Mouse (Mus musculus) liver, embryonic 13.5 days (tissue): ENCODE data around the gene Parm1. TPM values are rescaled to one million over a fixed set of nuclear protein-coding genes. Genes with fewer than 3 reads are reported as not detected.

Experiments used
- ATAC-seq: fragments of 200-750 bp; cut with Nextera tagmentation; 2 replicates; pipeline ENCODE4 v1.8.0; 2017; ENCODE audit warnings: low read depth, mild to moderate bottlenecking, moderate number of reproducible peaks, moderate library complexity
- DNase-seq: peaks from one replicate; pipeline ENCODE4 v3.0.0; 2022
- H3K27ac ChIP-seq: fragments of 300-500 bp; sonication (generic); 2 replicates; pipeline ENCODE4 v1.5.1; 2015; ENCODE audit warnings: moderate library complexity, mild to moderate bottlenecking, inconsistent platforms
- H3K27me3 ChIP-seq: fragments of 300-500 bp; sonication (generic); 2 replicates; pipeline ENCODE4 v1.6.1; 2015; ENCODE audit warnings: mild to moderate bottlenecking, inconsistent platforms
- H3K36me3 ChIP-seq: fragments of 300-500 bp; sonication (generic); 2 replicates; pipeline ENCODE4 v1.6.1; 2015; ENCODE audit warnings: mild to moderate bottlenecking, inconsistent platforms
- H3K4me1 ChIP-seq: fragments of 300-500 bp; sonication (generic); replicated peaks from 2 replicates; pipeline ENCODE4 v1.6.1; 2015; ENCODE audit warnings: inconsistent platforms
- H3K4me2 ChIP-seq: fragments of 300-500 bp; sonication (generic); 2 replicates; pipeline ENCODE4 v1.6.1; 2015; ENCODE audit warnings: inconsistent platforms, mild to moderate bottlenecking, moderate library complexity
- H3K4me3 ChIP-seq: fragments of 300-500 bp; sonication (generic); replicated peaks from 2 replicates; pipeline ENCODE4 v1.5.1; 2015; ENCODE audit warnings: mild to moderate bottlenecking, inconsistent platforms
- H3K9ac ChIP-seq: fragments of 300-500 bp; sonication (generic); 2 replicates; pipeline ENCODE4 v1.6.1; 2015; ENCODE audit warnings: mild to moderate bottlenecking, inconsistent platforms
- H3K9me3 ChIP-seq: fragments of 300-500 bp; sonication (generic); replicated peaks from 2 replicates; pipeline ENCODE4 v1.6.1; 2016; ENCODE audit warnings: inconsistent platforms
- WGBS: fragments of 180-500 bp; shearing (Covaris S2); methylation state at CpG from one replicate; pipeline ENCODE4 v1.1.7; 2015; ENCODE audit not compliant: insufficient replicate concordance; 5-methylcytosine and 5-hydroxymethylcytosine counted together
- polyA plus RNA-seq: library from polyadenylated mRNA; unstranded; fragments of >200 nt; fragmentation: Nextera tagmentation; extraction: Ambion mirVana; gene quantifications from 2 replicates; pipeline ENCODE4 v1.2.1, GENCODE M21; 2015

Gene Parm1
- polyA plus RNA-seq, 1 experiment from 2014 or later, result 1.6 TPM

GRCm38 (mm10) chr5:91662715-91663114 is 145.3 kb downstream of the Parm1 start:
- no peak overlapping the region for H3K4me2 ChIP-seq
- no peaks in the 10 kb centered on the region for H3K4me1 ChIP-seq
- no peak overlapping the region for H3K9ac ChIP-seq
- no peaks in the 10 kb centered on the region for H3K27me3 ChIP-seq
- no peak overlapping the region for H3K4me3 ChIP-seq
- no peaks in the 10 kb centered on the region for H3K36me3 ChIP-seq
- 63% methylated on average over 1 of the region's 1 CpGs for WGBS
- DNase-seq (no peak), ATAC-seq (no peak)
- H3K9me3 ChIP-seq, result no peaks in the 10 kb centered on the region
- no peak overlapping the region for H3K27ac ChIP-seq

- Histone ChIP-seq H3K4me1 (no peaks in the 10 kb centered on the region), H3K9me3 (no peaks in the 10 kb centered on the region), H3K27me3 (no peaks in the 10 kb centered on the region), H3K4me3 (no peak overlapping the region), H3K4me2 (no peak overlapping the region), H3K27ac (no peak overlapping the region), H3K36me3 (no peaks in the 10 kb centered on the region), H3K9ac (no peak overlapping the region)
- DNase-seq (no peak), ATAC-seq (no peak)
- 68% methylated on average over 4 of the region's 4 CpGs for WGBS
These were observed 149.7 kb downstream of the Parm1 start for GRCm38 (mm10) chr5:91667127-91667526.

GRCm38 (mm10) chr5:91669235-91669634 is 151.8 kb downstream of the Parm1 start:
- Histone ChIP-seq H3K9ac (no peak overlapping the region), H3K9me3 (no peaks in the 10 kb centered on the region), H3K4me3 (no peak overlapping the region), H3K27me3 (no peaks in the 10 kb centered on the region), H3K4me2 (no peak overlapping the region), H3K4me1 (no peaks in the 10 kb centered on the region), H3K27ac (no peak overlapping the region), H3K36me3 (no peaks in the 10 kb centered on the region)
- WGBS, result 84% methylated on average over 4 of the region's 4 CpGs
- DNase-seq (no peak), ATAC-seq (no peak)

Other genes with a start within 250 kb of the Parm1 start
- gene Btc, start 114.6 kb upstream of the Parm1 start, polyA plus RNA-seq, result 0.42 and 0.66 TPM in 2 replicates